Mouse (Mus musculus): ENCODE measurements around the gene Tsks. TPM values are rescaled to one million over a fixed set of nuclear protein-coding genes. Genes with fewer than 3 reads are reported as not detected.

The Tsks gene
- not detected for polyA plus RNA-seq (2012; fragmentation: generic; extraction: Trizol)

- Histone ChIP-seq H3K4me2 (ENCODE audit: low read depth) (no peak within 1 kb of the TSS), H3K27me3 (ENCODE audit: control insufficient read depth, insufficient read depth, insufficient read length) (peaks cover 42% of the 10 kb centered on the region), H3K79me2 (ENCODE audit: control insufficient read depth, insufficient read depth) (no peaks in the 10 kb centered on the region), H3K36me3 (ENCODE audit: control insufficient read depth, insufficient read depth) (no peaks in the 10 kb centered on the region), H3K4me3 (no peak within 1 kb of the TSS), H3ac (ENCODE audit: control insufficient read depth, insufficient read length) (no peak within 1 kb of the TSS)
- TF ChIP-seq REST (IDR thresholded peaks at IDR 0.05; ENCODE audit: insufficient read depth, insufficient read length) (no peak), POLR2AphosphoS2 (IDR thresholded peaks at IDR 0.05; ENCODE audit: insufficient read length, low read depth) (no peak), MYOG (IDR thresholded peaks at IDR 0.05; ENCODE audit: control insufficient read depth in 1 of 3, insufficient read depth in 1 of 3, insufficient read length in 2 of 3, low read depth in 2 of 3) (no peak), E2F4 (IDR thresholded peaks at IDR 0.05; ENCODE audit: insufficient read depth) (no peak), SRF (IDR thresholded peaks at IDR 0.05; ENCODE audit: control insufficient read depth, insufficient read length, low read depth) (no peak), TCF12 (IDR thresholded peaks at IDR 0.05; ENCODE audit: insufficient read depth, poor library complexity, severe bottlenecking) (no peak)
Measured at GRCm38 (mm10) chr7:44942904-44943303, at the start of gene Tsks. Gene Tsks (plus strand): TSS chr7:44943204.

- Histone ChIP-seq H3K4me3 (no peak overlapping the region), H3K27me3 (ENCODE audit: control insufficient read depth, insufficient read depth, insufficient read length) (no peaks in the 10 kb centered on the region), H3K4me2 (ENCODE audit: low read depth) (no peak overlapping the region), H3K36me3 (ENCODE audit: control insufficient read depth, insufficient read depth) (no peaks in the 10 kb centered on the region), H3K79me2 (ENCODE audit: control insufficient read depth, insufficient read depth) (peaks cover 27% of the 10 kb centered on the region), H3ac (ENCODE audit: control insufficient read depth, insufficient read length) (no peak overlapping the region)
- TF ChIP-seq REST (IDR thresholded peaks at IDR 0.05; ENCODE audit: insufficient read depth, insufficient read length) = no peak
- TF ChIP-seq MYOG (IDR thresholded peaks at IDR 0.05; ENCODE audit: control insufficient read depth in 1 of 3, insufficient read depth in 1 of 3, insufficient read length in 2 of 3, low read depth in 2 of 3) = no peak
- TF ChIP-seq TCF3 (IDR thresholded peaks at IDR 0.05; ENCODE audit: insufficient read length, low read depth) = no peak
- no peak for TF ChIP-seq E2F4 (IDR thresholded peaks at IDR 0.05; ENCODE audit: insufficient read depth)
- TF ChIP-seq MYOD1 (IDR thresholded peaks at IDR 0.05; ENCODE audit: control insufficient read depth in 1 of 3, insufficient read length in 2 of 3, low read depth in 2 of 3) = no peak
- no peak for TF ChIP-seq POLR2AphosphoS2 (IDR thresholded peaks at IDR 0.05; ENCODE audit: insufficient read length, low read depth)
- TF ChIP-seq TCF12 (IDR thresholded peaks at IDR 0.05; ENCODE audit: insufficient read depth, poor library complexity, severe bottlenecking) = no peak
- TF ChIP-seq MAX (IDR thresholded peaks at IDR 0.05; ENCODE audit: low read depth) = no peak
Measured at GRCm38 (mm10) chr7:44894175-44894574, 48.8 kb upstream of the Tsks start.

GRCm38 (mm10) chr7:44895206-44895592 is 47.8 kb upstream of the Tsks start:
- TF ChIP-seq POLR2AphosphoS2 (IDR thresholded peaks at IDR 0.05; ENCODE audit: insufficient read length, low read depth) = no peak
- TF ChIP-seq MYOD1 (IDR thresholded peaks at IDR 0.05; ENCODE audit: control insufficient read depth in 1 of 3, insufficient read length in 2 of 3, low read depth in 2 of 3) = no peak
- TF ChIP-seq MAX (IDR thresholded peaks at IDR 0.05; ENCODE audit: low read depth) = no peak
- TF ChIP-seq TCF12 (IDR thresholded peaks at IDR 0.05; ENCODE audit: insufficient read depth, poor library complexity, severe bottlenecking) = no peak
- no peak for TF ChIP-seq CEBPB (IDR thresholded peaks at IDR 0.05; ENCODE audit: insufficient read depth, poor library complexity, severe bottlenecking)
- TF ChIP-seq REST (IDR thresholded peaks at IDR 0.05; ENCODE audit: insufficient read depth, insufficient read length) = no peak
- TF ChIP-seq SRF (IDR thresholded peaks at IDR 0.05; ENCODE audit: control insufficient read depth, insufficient read length, low read depth) = no peak
- TF ChIP-seq POLR2A (IDR thresholded peaks at IDR 0.05; ENCODE audit: insufficient read length, low read depth) = no peak
- TF ChIP-seq TCF3 (IDR thresholded peaks at IDR 0.05; ENCODE audit: insufficient read length, low read depth) = no peak
- TF ChIP-seq E2F4 (IDR thresholded peaks at IDR 0.05; ENCODE audit: insufficient read depth) = no peak
- no peak for TF ChIP-seq USF1 (IDR thresholded peaks at IDR 0.05; ENCODE audit: low read depth)
- TF ChIP-seq MYOG (IDR thresholded peaks at IDR 0.05; ENCODE audit: control insufficient read depth in 1 of 3, insufficient read depth in 1 of 3, insufficient read length in 2 of 3, low read depth in 2 of 3) = no peak
- H3ac ChIP-seq (ENCODE audit: control insufficient read depth, insufficient read length) = no peak overlapping the region
- H3K27me3 ChIP-seq (ENCODE audit: control insufficient read depth, insufficient read depth, insufficient read length) = no peaks in the 10 kb centered on the region
- peaks cover 19% of the 10 kb centered on the region for H3K79me2 ChIP-seq (ENCODE audit: control insufficient read depth, insufficient read depth)
- H3K4me2 ChIP-seq (ENCODE audit: low read depth) = peak overlapping the region; percentile 94
- peak overlapping the region; percentile 46 for H3K4me3 ChIP-seq
- no peaks in the 10 kb centered on the region for H3K36me3 ChIP-seq (ENCODE audit: control insufficient read depth, insufficient read depth)

GRCm38 (mm10) chr7:44895593-44896434 is 47.2 kb upstream of the Tsks start, which contains the start of gene Fuz:
Gene Fuz (plus strand): TSS chr7:44896079.
- H3K36me3 ChIP-seq (ENCODE audit: control insufficient read depth, insufficient read depth) = no peaks in the 10 kb centered on the region
- H3K4me2 ChIP-seq (ENCODE audit: low read depth) = peak within 1 kb of the TSS; percentile 97
- peaks cover 13% of the 10 kb centered on the region for H3K79me2 ChIP-seq (ENCODE audit: control insufficient read depth, insufficient read depth)
- no peak for TF ChIP-seq REST (IDR thresholded peaks at IDR 0.05; ENCODE audit: insufficient read depth, insufficient read length)
- peak; percentile 28 for TF ChIP-seq POLR2A (IDR thresholded peaks at IDR 0.05; ENCODE audit: insufficient read length, low read depth)
- no peak for TF ChIP-seq USF1 (IDR thresholded peaks at IDR 0.05; ENCODE audit: low read depth)
- TF ChIP-seq TCF12 (IDR thresholded peaks at IDR 0.05; ENCODE audit: insufficient read depth, poor library complexity, severe bottlenecking) = no peak
- TF ChIP-seq CEBPB (IDR thresholded peaks at IDR 0.05; ENCODE audit: insufficient read depth, poor library complexity, severe bottlenecking) = no peak
- peak; percentile 25 for TF ChIP-seq SRF (IDR thresholded peaks at IDR 0.05; ENCODE audit: control insufficient read depth, insufficient read length, low read depth)
- TF ChIP-seq MYOD1 (IDR thresholded peaks at IDR 0.05; ENCODE audit: control insufficient read depth in 1 of 3, insufficient read length in 2 of 3, low read depth in 2 of 3) = no peak
- TF ChIP-seq TCF3 (IDR thresholded peaks at IDR 0.05; ENCODE audit: insufficient read length, low read depth) = no peak
- no peak for TF ChIP-seq MAX (IDR thresholded peaks at IDR 0.05; ENCODE audit: low read depth)
- TF ChIP-seq E2F4 (IDR thresholded peaks at IDR 0.05; ENCODE audit: insufficient read depth) = no peak
- peak in 1 of 3 experiments; percentile 28 for TF ChIP-seq MYOG (IDR thresholded peaks at IDR 0.05; ENCODE audit: control insufficient read depth in 1 of 3, insufficient read depth in 1 of 3, insufficient read length in 2 of 3, low read depth in 2 of 3)
- TF ChIP-seq POLR2AphosphoS2 (IDR thresholded peaks at IDR 0.05; ENCODE audit: insufficient read length, low read depth) = no peak
- H3K27me3 ChIP-seq (ENCODE audit: control insufficient read depth, insufficient read depth, insufficient read length) = no peaks in the 10 kb centered on the region
- H3ac ChIP-seq (ENCODE audit: control insufficient read depth, insufficient read length) = no peak within 1 kb of the TSS
- H3K4me3 ChIP-seq = peak within 1 kb of the TSS; percentile 46

Measured in myocyte (in vitro differentiated cells).